Mouse (Mus musculus) heart, embryonic 14.5 days (tissue): Measurements from ENCODE around the gene Prss16. TPM values are rescaled to one million over a fixed set of nuclear protein-coding genes. Genes with fewer than 3 reads are reported as not detected.
A peak's percentile ranks its signal among the peaks of the same experiment; 100 is the strongest.

Source experiments
- ATAC-seq: fragments of 200-750 bp; cut with Nextera tagmentation; 2 replicates; pipeline ENCODE4 v1.8.0; 2017; ENCODE audit warnings: low read depth, moderate TSS enrichment; ENCODE audit not compliant: insufficient number of reproducible peaks, insufficient read depth, low FRiP score
- H3K27ac ChIP-seq, 2 experiments: fragments of 200-500 bp in 1 of 2; fragments of 300-500 bp in 1 of 2; sonication (generic) in 1 of 2; replicated peaks in 1 of 2; 2 replicates each; pipeline ENCODE4 v1.5.1; 2012 to 2014; ENCODE audit warnings: low read depth in 2 of 2, low read length in 2 of 2, control low read depth in 1 of 2, mild to moderate bottlenecking in 1 of 2, mixed read lengths in 1 of 2; ENCODE audit not compliant: control insufficient read depth in 1 of 2, insufficient read depth in 1 of 2
- H3K27me3 ChIP-seq: fragments of 300-500 bp; sonication (generic); 2 replicates; pipeline ENCODE4 v1.6.1; 2014; ENCODE audit warnings: mild to moderate bottlenecking, low read length, control low read depth; ENCODE audit not compliant: control insufficient read depth, insufficient read depth
- H3K36me3 ChIP-seq: fragments of 300-500 bp; sonication (generic); 2 replicates; pipeline ENCODE4 v1.6.1; 2014; ENCODE audit warnings: mild to moderate bottlenecking, control low read depth, low read length, mixed read lengths; ENCODE audit not compliant: control insufficient read depth, insufficient read depth
- H3K4me1 ChIP-seq, 2 experiments: fragments of 200-500 bp in 1 of 2; fragments of 300-500 bp in 1 of 2; sonication (generic) in 1 of 2; 2 replicates each; pipeline ENCODE4 v1.6.1; 2012 to 2014; ENCODE audit warnings: low read length in 2 of 2, control low read depth in 1 of 2, mixed read lengths in 1 of 2; ENCODE audit not compliant: control insufficient read depth in 2 of 2, insufficient read depth in 2 of 2
- H3K4me2 ChIP-seq: fragments of 300-500 bp; sonication (generic); 2 replicates; pipeline ENCODE4 v1.6.1; 2014; ENCODE audit warnings: mild to moderate bottlenecking, low read length
- H3K4me3 ChIP-seq, 2 experiments: fragments of 200-500 bp in 1 of 2; fragments of 300-500 bp in 1 of 2; sonication (generic) in 1 of 2; 2 replicates each; pipeline ENCODE4 v1.5.1; 2012 to 2014; ENCODE audit warnings: low read length in 2 of 2, mild to moderate bottlenecking in 2 of 2, control low read depth in 1 of 2, low read depth in 1 of 2, moderate library complexity in 1 of 2; ENCODE audit not compliant: control insufficient read depth in 1 of 2, insufficient read depth in 1 of 2
- H3K9ac ChIP-seq: fragments of 300-500 bp; sonication (generic); 2 replicates; pipeline ENCODE4 v1.6.1; 2014; ENCODE audit warnings: mild to moderate bottlenecking, low read length
- H3K9me3 ChIP-seq: fragments of 300-500 bp; sonication (generic); 2 replicates; pipeline ENCODE4 v1.6.1; 2016; ENCODE audit warnings: low read length, control low read depth; ENCODE audit not compliant: control insufficient read depth
- WGBS: fragments of 180-500 bp; shearing (Covaris S2); extraction: QIAGEN DNeasy Blood & Tissue Kit; methylation state at CpG from one replicate; pipeline ENCODE4 v1.1.7; 2014; 5-methylcytosine and 5-hydroxymethylcytosine counted together
- polyA plus RNA-seq: library from polyadenylated mRNA; unstranded; fragments of >200 nt; fragmentation: Nextera tagmentation; extraction: Ambion mirVana; gene quantifications from 2 replicates; pipeline ENCODE4 v1.2.1, GENCODE M21; 2014

Prss16 gene
- 0.88 TPM in 1 of 2 replicates, not detected in the other for polyA plus RNA-seq

DNA sequence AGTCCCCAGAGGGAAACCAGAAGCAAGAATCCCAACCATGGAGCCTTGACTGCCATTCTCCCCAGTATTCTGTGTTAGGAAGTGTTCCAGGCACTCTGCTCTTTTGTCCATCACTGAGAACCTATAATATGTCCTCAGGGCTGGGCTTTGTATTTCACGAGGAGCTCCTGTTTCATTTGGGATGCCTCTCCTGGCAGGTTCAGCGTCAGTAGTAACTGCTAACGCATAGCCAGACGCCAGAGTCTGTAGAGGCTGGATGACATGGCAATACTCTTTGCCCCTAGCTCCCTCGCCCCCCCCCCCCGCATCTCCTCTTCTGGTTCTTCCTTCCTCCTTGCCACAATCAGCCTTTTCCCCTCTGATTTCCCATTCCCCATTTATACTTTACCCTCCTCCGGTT, at the start of gene Prss16:
Prss16 (minus strand) TSS at position 101 of the 400 bp plus-strand sequence.
- no peak for ATAC-seq
- H3K4me1 ChIP-seq = peaks cover 4 to 15% of the 10 kb centered on the region in 2 experiments; a peak in 3 of 4 replicates
- no peak within 1 kb of the TSS for H3K9ac ChIP-seq
- no peak within 1 kb of the TSS for H3K27ac ChIP-seq
- H3K27me3 ChIP-seq = peaks cover 91% of the 10 kb centered on the region
- no peaks in the 10 kb centered on the region for H3K36me3 ChIP-seq
- H3K4me2 ChIP-seq = no peak within 1 kb of the TSS
- H3K4me3 ChIP-seq = no peak within 1 kb of the TSS
- WGBS = 39% methylated on average over 5 of the region's 7 CpGs
- no peaks in the 10 kb centered on the region for H3K9me3 ChIP-seq

- Histone ChIP-seq H3K4me1 (peaks cover 2 to 7% of the 10 kb centered on the region in 2 experiments; a peak in 3 of 4 replicates), H3K27ac (no peak overlapping the region), H3K4me2 (no peak overlapping the region), H3K36me3 (no peaks in the 10 kb centered on the region), H3K27me3 (no peaks in the 10 kb centered on the region), H3K9me3 (no peaks in the 10 kb centered on the region), H3K9ac (no peak overlapping the region), H3K4me3 (no peak overlapping the region)
- WGBS = 83% methylated on average over 1 of the region's 1 CpGs
- ATAC-seq = no peak
These were observed 44.2 kb upstream of the Prss16 start for GRCm38 (mm10) chr13:22053754-22054153.

- ATAC-seq = no peak
- peak overlapping the region in 1 of 2 experiments; percentile 79; a peak in 2 of 4 replicates for H3K27ac ChIP-seq
- WGBS = 11% methylated on average over 5 of the region's 5 CpGs
These were observed 41.9 kb upstream of the Prss16 start for GRCm38 (mm10) chr13:22051523-22051859.

DNA sequence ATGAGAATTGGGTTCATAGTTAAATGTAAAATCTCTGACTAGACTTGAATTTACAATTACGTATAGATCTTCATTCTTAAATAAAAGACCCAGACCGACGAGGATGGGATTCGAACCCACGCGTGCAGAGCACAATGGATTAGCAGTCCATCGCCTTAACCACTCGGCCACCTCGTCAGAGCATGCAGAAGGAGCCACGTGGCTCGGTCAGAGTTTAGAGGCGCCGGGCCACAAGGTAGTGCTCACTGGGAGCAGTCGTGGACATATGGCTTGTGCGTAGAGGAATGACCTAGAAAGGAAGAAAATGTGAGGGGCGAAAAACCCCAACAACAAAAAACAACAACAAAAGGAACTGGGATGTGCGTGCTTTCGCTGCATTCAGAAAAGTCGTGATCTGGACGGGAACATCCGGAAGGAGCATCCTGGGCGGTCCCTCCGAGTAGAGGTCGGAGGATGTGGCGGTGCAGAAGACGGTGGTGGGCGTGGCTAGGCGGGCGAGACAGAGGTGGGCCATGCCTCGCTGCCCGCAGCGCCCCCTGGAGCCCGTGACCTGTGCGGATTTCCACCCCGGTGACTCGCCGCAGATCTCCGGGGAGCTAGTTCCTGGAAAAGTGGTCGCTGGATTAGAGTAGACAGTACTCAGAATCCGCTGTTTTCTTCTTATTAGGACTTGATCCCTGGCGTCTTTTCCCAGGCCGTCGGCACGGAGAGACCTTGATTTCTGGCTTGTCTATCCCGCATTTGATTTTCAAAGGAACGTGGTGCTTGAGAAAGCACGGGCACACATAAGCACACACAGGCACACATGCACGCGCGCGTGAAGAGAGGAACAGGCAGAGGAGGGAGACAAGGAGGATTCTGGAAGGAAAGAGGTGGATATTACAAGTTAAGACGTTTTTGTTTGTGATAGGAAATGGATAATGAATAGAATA, 41.3 kb upstream of the Prss16 start:
- Histone ChIP-seq H3K4me3 (peak overlapping the region; percentile 56 to 58), H3K4me2 (peak overlapping the region; percentile 77), H3K9me3 (no peaks in the 10 kb centered on the region), H3K4me1 (peaks cover 2 to 7% of the 10 kb centered on the region in 2 experiments; a peak in 3 of 4 replicates), H3K9ac (peak overlapping the region; percentile 80), H3K27me3 (no peaks in the 10 kb centered on the region), H3K36me3 (no peaks in the 10 kb centered on the region), H3K27ac (peak overlapping the region; percentile 79 to 87)
- under 1% methylated on average over 52 of the region's 52 CpGs for WGBS
- peak; percentile 94 for ATAC-seq

More at GRCm38 (mm10) chr13:22051523-22051859, 41.9 kb upstream of the Prss16 start:
- Histone ChIP-seq H3K27me3 (no peaks in the 10 kb centered on the region), H3K9ac (peak overlapping the region; percentile 80), H3K4me3 (peak overlapping the region; percentile 56 to 58), H3K36me3 (no peaks in the 10 kb centered on the region), H3K4me2 (peak overlapping the region; percentile 77), H3K4me1 (peaks cover 2 to 7% of the 10 kb centered on the region in 2 experiments; a peak in 3 of 4 replicates), H3K9me3 (no peaks in the 10 kb centered on the region)

DNA sequence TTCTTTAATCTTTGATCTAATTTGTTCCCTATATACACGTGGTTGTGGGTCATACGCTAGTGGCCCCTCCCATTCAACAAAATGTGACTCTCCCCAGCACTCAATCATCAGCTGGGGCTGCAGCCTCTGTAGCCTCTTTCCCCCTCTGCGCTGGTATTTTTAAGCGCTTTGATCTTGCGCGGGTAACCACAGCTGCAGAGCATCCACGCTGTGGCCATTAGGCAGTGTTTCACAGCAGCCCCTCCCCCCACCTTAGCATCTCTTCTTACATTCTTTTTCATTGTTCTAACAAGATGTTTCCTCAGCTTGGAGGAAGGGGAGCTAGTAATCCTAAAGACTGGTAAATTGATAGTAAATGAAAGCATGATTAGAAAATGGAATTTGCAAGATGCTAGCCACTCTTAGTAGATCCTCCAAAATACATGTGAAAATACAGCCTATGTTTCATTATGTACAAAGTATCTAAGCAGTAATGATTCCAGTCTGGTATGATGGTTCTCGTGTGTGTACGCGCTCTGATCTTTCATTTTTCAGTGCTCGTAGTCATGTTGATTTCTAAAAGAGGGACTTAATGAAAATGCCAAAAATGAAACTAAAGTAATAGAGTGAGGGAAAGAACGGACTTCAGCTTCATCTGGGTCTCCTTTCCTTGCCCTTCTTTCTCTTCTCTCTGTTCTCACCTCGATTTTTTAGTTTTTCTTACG, 40.3 kb upstream of the Prss16 start:
- H3K4me3 ChIP-seq = peak overlapping the region; percentile 56 to 58
- H3K9ac ChIP-seq = peak overlapping the region; percentile 80
- H3K4me2 ChIP-seq = peak overlapping the region; percentile 77
- H3K9me3 ChIP-seq = no peaks in the 10 kb centered on the region
- ATAC-seq = no peak
- H3K4me1 ChIP-seq = peaks cover 2 to 7% of the 10 kb centered on the region in 2 experiments; a peak in 3 of 4 replicates
- H3K27me3 ChIP-seq = no peaks in the 10 kb centered on the region
- under 1% methylated on average over 14 of the region's 14 CpGs for WGBS
- peak overlapping the region; percentile 68 to 79; a peak in 3 of 4 replicates for H3K27ac ChIP-seq
- H3K36me3 ChIP-seq = no peaks in the 10 kb centered on the region

GRCm38 (mm10) chr13:22049041-22049440, 39.5 kb upstream of the Prss16 start:
- ATAC-seq = no peak
- Histone ChIP-seq H3K4me2 (no peak overlapping the region), H3K4me3 (no peak overlapping the region), H3K27me3 (no peaks in the 10 kb centered on the region), H3K4me1 (peaks cover 2 to 7% of the 10 kb centered on the region in 2 experiments), H3K9ac (no peak overlapping the region), H3K27ac (no peak overlapping the region), H3K36me3 (no peaks in the 10 kb centered on the region), H3K9me3 (no peaks in the 10 kb centered on the region)
- 80% methylated on average over 2 of the region's 2 CpGs for WGBS

- 54% methylated on average over 2 of the region's 2 CpGs for WGBS
- no peak overlapping the region for H3K4me2 ChIP-seq
- no peaks in the 10 kb centered on the region for H3K36me3 ChIP-seq
- H3K27me3 ChIP-seq = no peaks in the 10 kb centered on the region
- no peak for ATAC-seq
- H3K27ac ChIP-seq = no peak overlapping the region
- no peak overlapping the region for H3K9ac ChIP-seq
- H3K4me1 ChIP-seq = peaks cover 4 to 18% of the 10 kb centered on the region in 2 experiments
- no peak overlapping the region for H3K4me3 ChIP-seq
- H3K9me3 ChIP-seq = no peaks in the 10 kb centered on the region
These were observed 35.8 kb upstream of the Prss16 start for GRCm38 (mm10) chr13:22045311-22045710.
